Mouse (Mus musculus) layer of hippocampus, postnatal 25 days (tissue): Measurements from ENCODE around the gene Ttbk1. TPM values are rescaled to one million over a fixed set of nuclear protein-coding genes. Genes with fewer than 3 reads are reported as not detected.
A peak's percentile ranks its signal among the peaks of the same experiment; 100 is the strongest.

Source experiments
- DNase-seq, 2 experiments: peaks; one replicate each; pipeline ENCODE4 v3.0.0; 2022; ENCODE audit warnings: mixed read lengths in 2 of 2, low spot score in 1 of 2; ENCODE audit errors: extremely low spot score in 1 of 2
- total RNA-seq, 2 experiments: library from RNA; stranded (reverse); gene quantifications; 2 replicates each; pipeline ENCODE4 v1.2.3; 2021

The Ttbk1 gene
- total RNA-seq, 2 experiments from 2014 or later, result 112 to 124 TPM

- no peak for DNase-seq
These were observed 58.6 kb downstream of the Ttbk1 start, which contains the start of gene Crip3 for GRCm38 (mm10) chr17:46428761-46429414. TSS of gene Crip3 (plus strand) at chr17:46428926.

GRCm38 (mm10) chr17:46426496-46426895, 61.0 kb downstream of the Ttbk1 start:
- no peak for DNase-seq

- no peak for DNase-seq
These were observed 67.8 kb downstream of the Ttbk1 start for GRCm38 (mm10) chr17:46419717-46420116.

GRCm38 (mm10) chr17:46418628-46419027, 68.8 kb downstream of the Ttbk1 start:
- DNase-seq, result no peak

GRCm38 (mm10) chr17:46408478-46408877, 79.0 kb downstream of the Ttbk1 start:
- DNase-seq, result no peak

GRCm38 (mm10) chr17:46394631-46395030, 92.8 kb downstream of the Ttbk1 start:
- DNase-seq, result no peak

GRCm38 (mm10) chr17:46393012-46393411, 94.5 kb downstream of the Ttbk1 start:
- peak in 1 of 2 experiments; percentile 17 for DNase-seq

Other genes starting within 250 kb of the Ttbk1 start
- 10 to 100 TPM; 36.3 to 40.4 TPM for gene Polr1c, start 239.6 kb downstream of the Ttbk1 start, total RNA-seq
- 10 to 100 TPM; 83.8 to 97.4 TPM for gene Yipf3, start 239.6 kb downstream of the Ttbk1 start, total RNA-seq
- 10 to 100 TPM; 69.7 to 72.5 TPM for gene Lrrc73, start 234.1 kb downstream of the Ttbk1 start, total RNA-seq
- 10 to 100 TPM; 47.6 to 49.6 TPM for gene Tjap1, start 204.6 kb downstream of the Ttbk1 start, total RNA-seq
- gene Dlk2, start 190.3 kb downstream of the Ttbk1 start, total RNA-seq, result 10 to 100 TPM; 45.3 to 47.0 TPM
- gene Abcc10, start 159.3 kb downstream of the Ttbk1 start, total RNA-seq, result 10 to 100 TPM in 1 of 2 experiments, 1 to 10 TPM in 1; 8.8 to 11.7 TPM
- 10 to 100 TPM; 51.3 to 69.7 TPM for gene Zfp318, start 103.9 kb downstream of the Ttbk1 start, total RNA-seq
- gene Crip3, start 58.7 kb downstream of the Ttbk1 start, total RNA-seq, result 1 to 10 TPM; 2.5 to 2.9 TPM
- gene Slc22a7, start 49.2 kb downstream of the Ttbk1 start, total RNA-seq, result under 1 TPM in 1 of 2 experiments, not detected in 1; 0.32 TPM
- 1 to 10 TPM; 5.1 to 6.7 TPM for gene Dnph1, start 9.0 kb upstream of the Ttbk1 start, total RNA-seq
- gene Cul9, start 58.7 kb upstream of the Ttbk1 start, total RNA-seq, result 10 to 100 TPM; 51.1 to 57.4 TPM
- gene Srf, start 68.5 kb upstream of the Ttbk1 start, total RNA-seq, result 10 to 100 TPM; 75.9 to 80.6 TPM
- 1 to 10 TPM; 8.9 to 9.4 TPM for gene Ptk7, start 141.8 kb upstream of the Ttbk1 start, total RNA-seq
- 10 to 100 TPM; 16.8 to 17.0 TPM for gene Klc4, start 158.3 kb upstream of the Ttbk1 start, total RNA-seq
- gene Mrpl2, start 158.6 kb upstream of the Ttbk1 start, total RNA-seq, result 10 to 100 TPM; 51.5 to 57.4 TPM
- 10 to 100 TPM; 19.7 to 20.9 TPM for gene Cul7, start 162.7 kb upstream of the Ttbk1 start, total RNA-seq
- 10 to 100 TPM; 16.3 to 18.1 TPM for gene Rrp36, start 186.7 kb upstream of the Ttbk1 start, total RNA-seq
- 100 to 1,000 TPM in 1 of 2 experiments, 10 to 100 TPM in 1; 94.9 to 109 TPM for gene Mea1, start 191.1 kb upstream of the Ttbk1 start, total RNA-seq
- 100 to 1,000 TPM; 180 to 197 TPM for gene Klhdc3, start 193.2 kb upstream of the Ttbk1 start, total RNA-seq
- 10 to 100 TPM; 88.1 to 91.8 TPM for gene Ppp2r5d, start 217.4 kb upstream of the Ttbk1 start, total RNA-seq
- 10 to 100 TPM; 52.7 to 53.5 TPM for gene Pex6, start 223.8 kb upstream of the Ttbk1 start, total RNA-seq
- under 1 TPM in 1 of 2 experiments, not detected in 1; 0.68 TPM for gene Gnmt, start 241.5 kb upstream of the Ttbk1 start, total RNA-seq